Mouse (Mus musculus): ENCODE results near the gene Ffar3.
"Not testable (repeated sequence)": the region's sequence is repeated elsewhere in the genome, so short reads cannot be mapped to it uniquely, and the experiment has no call there.

Gene Ffar3

GRCm38 (mm10) chr7:30844676-30845297 lies 11.2 kb downstream of the Ffar3 start:
- DNase-seq (ENCODE audit: low spot score in 2 of 2), result no peak

DNA sequence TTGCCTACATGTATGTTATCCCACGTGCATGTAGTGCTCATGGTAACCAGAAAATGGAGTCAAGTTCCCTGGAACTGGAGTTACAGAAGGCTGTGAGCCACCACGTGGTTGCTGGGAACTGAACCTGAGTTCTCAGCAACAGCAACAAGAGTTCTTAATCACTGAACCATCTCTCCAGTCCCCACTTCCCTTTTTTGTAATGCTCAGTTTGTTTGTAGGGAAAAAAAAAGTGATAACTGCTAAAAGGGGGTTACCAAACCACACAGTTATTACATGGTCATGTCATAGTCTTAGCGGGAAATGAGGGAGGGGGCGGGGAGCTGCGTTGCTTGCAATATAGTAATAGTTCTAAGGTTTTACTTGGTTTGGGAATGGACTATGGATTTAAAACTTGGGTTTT lies 13.9 kb downstream of the Ffar3 start:
- no peak for DNase-seq (ENCODE audit: low spot score in 2 of 2)

GRCm38 (mm10) chr7:30841379-30841778 lies 14.6 kb downstream of the Ffar3 start:
- DNase-seq (ENCODE audit: low spot score in 2 of 2), result no peak

- no peak for DNase-seq (ENCODE audit: low spot score in 2 of 2)
These were observed 15.7 kb downstream of the Ffar3 start for GRCm38 (mm10) chr7:30840306-30840705.

DNA sequence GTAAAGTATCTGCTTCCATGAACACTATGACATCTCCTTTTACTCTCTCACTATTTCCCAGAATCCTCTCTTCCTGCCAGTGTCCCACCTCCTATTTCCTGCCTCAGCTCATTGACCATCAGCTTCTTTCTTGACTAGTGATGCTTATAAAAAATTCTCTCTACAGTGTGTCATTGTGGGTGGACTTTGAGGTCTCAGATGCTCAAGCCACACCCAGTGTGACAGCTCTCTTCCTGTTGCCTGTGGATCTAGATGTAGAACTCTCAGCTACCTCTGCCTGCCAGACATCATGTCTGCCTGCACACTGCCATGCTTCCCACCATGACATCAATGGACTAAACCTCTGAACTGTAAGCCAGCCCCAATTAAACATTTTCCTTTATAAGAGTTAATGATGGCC lies 18.7 kb downstream of the Ffar3 start:
- DNase-seq (ENCODE audit: low spot score in 2 of 2), result no peak

GRCm38 (mm10) chr7:30832684-30833083 lies 23.3 kb downstream of the Ffar3 start:
- DNase-seq (ENCODE audit: low spot score in 2 of 2), result not testable (repeated sequence)

- DNase-seq (ENCODE audit: low spot score in 2 of 2), result no peak
These were observed 23.7 kb downstream of the Ffar3 start for GRCm38 (mm10) chr7:30832261-30832660.

DNA sequence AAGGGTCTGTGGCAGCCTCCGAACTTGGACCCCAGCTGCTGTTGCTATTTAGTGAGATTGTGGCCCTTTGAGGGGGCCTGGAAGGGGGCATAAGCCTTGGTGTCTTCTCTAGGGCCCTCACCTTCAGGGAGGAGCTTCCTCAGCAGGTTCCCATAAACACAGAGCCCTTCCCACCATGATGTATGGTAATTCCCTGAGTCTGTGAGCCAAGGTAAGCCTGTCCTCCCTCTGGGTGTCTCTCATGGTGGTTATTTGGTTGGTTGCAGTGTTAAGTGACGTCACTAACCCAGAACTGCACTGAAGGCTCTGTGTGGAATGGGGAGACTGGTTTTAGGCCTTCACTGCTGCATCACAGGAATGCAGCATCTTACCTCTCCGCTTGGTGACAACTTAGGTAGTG lies 26.6 kb downstream of the Ffar3 start:
- DNase-seq (ENCODE audit: low spot score in 2 of 2), result no peak

- DNase-seq (ENCODE audit: low spot score in 2 of 2), result not testable (repeated sequence)
These were observed 27.1 kb downstream of the Ffar3 start for GRCm38 (mm10) chr7:30828871-30829270.

DNA sequence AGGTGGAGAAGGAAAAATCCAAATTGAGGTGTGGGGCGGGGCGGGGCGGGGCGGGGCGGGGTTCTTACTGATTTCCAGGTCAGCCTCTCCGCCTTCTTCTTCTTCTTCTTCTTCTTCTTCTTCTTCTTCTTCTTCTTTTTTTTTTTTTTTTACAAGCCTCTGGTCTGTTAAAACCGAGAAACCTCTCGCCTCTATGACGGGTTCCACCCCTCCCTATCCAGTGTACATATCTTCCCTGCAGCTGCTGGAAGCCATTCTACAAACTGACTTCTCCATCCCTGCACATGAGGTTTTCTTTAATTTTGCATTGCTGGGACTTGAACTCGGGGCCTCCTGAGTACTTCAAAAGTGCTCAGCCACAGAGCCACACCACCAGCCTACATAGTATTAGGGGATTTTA lies 29.3 kb downstream of the Ffar3 start:
- no peak for DNase-seq (ENCODE audit: low spot score in 2 of 2)

GRCm38 (mm10) chr7:30824306-30824705 lies 31.7 kb downstream of the Ffar3 start:
- DNase-seq (ENCODE audit: low spot score in 2 of 2), result no peak

- DNase-seq (ENCODE audit: low spot score in 2 of 2), result no peak
These were observed 32.3 kb downstream of the Ffar3 start, which contains the start of gene Ffar2 for GRCm38 (mm10) chr7:30823675-30824074. Gene Ffar2, minus strand, starts transcription at chr7:30823775.

- DNase-seq (ENCODE audit: low spot score in 2 of 2), result no peak
These were observed 34.4 kb downstream of the Ffar3 start for GRCm38 (mm10) chr7:30821532-30821931.

GRCm38 (mm10) chr7:30820854-30821445 lies 35.0 kb downstream of the Ffar3 start:
- no peak for DNase-seq (ENCODE audit: low spot score in 2 of 2)

GRCm38 (mm10) chr7:30820131-30820530 lies 35.8 kb downstream of the Ffar3 start:
- no peak for DNase-seq (ENCODE audit: low spot score in 2 of 2)

DNA sequence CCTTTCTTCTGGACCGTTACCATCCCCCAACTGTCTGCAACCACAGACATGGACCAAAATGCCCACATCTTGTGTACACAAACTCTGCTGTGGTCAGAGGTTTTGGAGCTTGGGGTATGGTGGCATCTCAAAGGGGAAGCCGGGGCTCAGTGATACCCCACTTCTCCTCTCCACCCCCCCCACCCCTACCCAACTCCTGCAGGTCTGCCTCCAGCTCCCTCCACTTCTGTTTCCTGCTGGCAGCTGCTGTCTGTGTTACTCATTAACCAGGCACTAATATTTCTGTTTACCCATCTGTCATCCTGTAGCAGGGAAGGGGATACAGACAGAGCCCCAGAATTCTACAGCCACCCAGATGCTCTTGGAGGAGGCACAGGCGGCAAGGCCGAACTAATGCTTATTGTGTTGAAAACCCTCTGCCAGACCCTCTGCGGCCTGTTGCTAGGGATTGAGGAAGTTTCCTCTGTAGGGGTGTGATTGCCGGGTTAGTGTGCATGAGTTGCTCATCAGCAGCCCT lies 43.6 kb downstream of the Ffar3 start:
- no peak for DNase-seq (ENCODE audit: low spot score in 2 of 2)

DNA sequence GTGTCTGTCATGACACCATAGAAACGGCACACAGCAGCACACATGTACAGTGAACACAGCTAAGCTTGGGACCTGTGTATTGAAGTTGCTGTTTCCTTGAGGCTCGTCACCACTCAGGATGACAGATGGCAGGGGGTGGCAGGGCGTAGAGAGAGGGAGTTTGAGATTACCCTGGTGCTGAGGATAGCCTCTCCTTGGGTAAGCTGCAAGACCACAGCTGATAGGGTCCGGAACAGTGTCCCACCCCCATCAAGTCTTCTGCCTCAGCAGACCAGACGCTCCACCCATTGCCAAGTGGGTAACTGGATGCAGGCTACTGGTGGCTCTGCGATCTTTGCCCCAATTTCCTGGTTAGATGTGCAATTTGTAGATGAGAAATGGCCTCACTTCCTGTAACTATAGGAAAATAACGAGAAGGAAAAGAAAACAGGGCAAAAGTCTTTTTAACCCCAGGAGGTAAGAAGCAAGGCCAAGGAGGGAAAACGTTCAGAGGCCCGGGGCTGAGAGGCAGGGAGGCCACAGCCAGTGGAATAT lies 44.2 kb downstream of the Ffar3 start:
- no peak for DNase-seq (ENCODE audit: low spot score in 2 of 2)

- no peak for DNase-seq (ENCODE audit: low spot score in 2 of 2)
These were observed 45.7 kb downstream of the Ffar3 start for GRCm38 (mm10) chr7:30810319-30810718.

DNA sequence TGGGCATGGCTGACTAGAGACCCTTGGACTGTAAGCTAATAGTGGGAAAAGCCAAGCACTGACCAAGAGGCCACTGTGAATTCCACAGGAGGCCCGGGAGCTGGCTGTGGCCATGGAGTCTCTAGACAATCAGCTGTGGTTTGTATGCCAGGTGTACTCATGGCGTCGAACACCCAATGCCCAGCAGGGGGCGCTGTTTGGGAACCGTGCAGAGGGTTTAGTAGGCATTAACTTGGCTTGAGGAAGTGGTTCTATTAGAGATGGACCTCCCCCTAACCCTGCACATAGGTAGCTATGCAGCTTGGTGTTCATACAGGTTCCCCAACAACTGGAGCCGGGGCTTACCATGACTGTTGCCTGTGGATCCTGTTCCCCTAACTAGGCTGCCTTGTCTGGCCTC lies 50.1 kb downstream of the Ffar3 start:
- no peak for DNase-seq (ENCODE audit: low spot score in 2 of 2)
